Mouse (Mus musculus): ENCODE results near the gene Tyrobp. TPM values are rescaled to one million over a fixed set of nuclear protein-coding genes. Genes with fewer than 3 reads are reported as not detected.

Tyrobp gene
- polyA plus RNA-seq, 1 experiment from 2014 or later = 84.5 TPM

DNA sequence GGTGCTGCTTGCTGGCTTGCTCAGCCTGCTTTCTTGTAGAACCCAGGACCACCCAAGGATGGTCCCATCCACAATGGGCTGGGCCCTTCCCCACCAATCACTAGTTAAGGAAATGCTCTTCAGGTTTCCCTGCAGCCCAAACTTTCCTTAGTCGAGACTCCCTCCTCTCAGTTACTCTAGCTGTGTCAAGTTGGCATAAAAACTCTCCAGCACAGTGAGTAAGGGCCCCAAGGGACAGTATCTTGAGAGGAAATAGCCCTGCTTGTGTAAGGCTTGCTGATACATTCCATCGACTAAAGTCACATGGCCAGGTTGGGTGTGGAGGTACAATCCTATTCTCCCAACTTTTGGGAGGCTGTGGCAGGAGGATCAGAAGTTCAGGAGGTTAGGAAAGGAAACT, 16.6 kb downstream of the Tyrobp start:
- H3K36me3 ChIP-seq = no peaks in the 10 kb centered on the region
- WGBS = 41% methylated on average over 2 of the region's 2 CpGs
- no peaks in the 10 kb centered on the region for H3K4me1 ChIP-seq
- H3K4me2 ChIP-seq = no peak overlapping the region
- no peak overlapping the region for H3K27ac ChIP-seq
- H3K9ac ChIP-seq = no peak overlapping the region
- H3K9me3 ChIP-seq = no peaks in the 10 kb centered on the region
- no peak overlapping the region for H3K4me3 ChIP-seq (replicated peaks)
- ATAC-seq (ENCODE audit: insufficient read depth, low FRiP score, low read depth) = no peak
- H3K27me3 ChIP-seq (replicated peaks) = no peaks in the 10 kb centered on the region

- ATAC-seq (ENCODE audit: insufficient read depth, low FRiP score, low read depth) = peak; percentile 53; the same call in 1 of the 2 replicates
- Histone ChIP-seq H3K4me2 (no peak overlapping the region), H3K27ac (no peak overlapping the region), H3K4me1 (no peaks in the 10 kb centered on the region), H3K4me3 (replicated peaks) (no peak overlapping the region), H3K36me3 (no peaks in the 10 kb centered on the region), H3K9me3 (no peaks in the 10 kb centered on the region), H3K9ac (no peak overlapping the region), H3K27me3 (replicated peaks) (peaks cover 3% of the 10 kb centered on the region; the same call in 1 of the 2 replicates)
- WGBS = 3% methylated on average over 3 of the region's 3 CpGs
Observed at GRCm38 (mm10) chr7:30431793-30432192, 18.2 kb downstream of the Tyrobp start.

GRCm38 (mm10) chr7:30434238-30434637, 20.7 kb downstream of the Tyrobp start:
- no peak for ATAC-seq (ENCODE audit: insufficient read depth, low FRiP score, low read depth)
- H3K9ac ChIP-seq = no peak overlapping the region

DNA sequence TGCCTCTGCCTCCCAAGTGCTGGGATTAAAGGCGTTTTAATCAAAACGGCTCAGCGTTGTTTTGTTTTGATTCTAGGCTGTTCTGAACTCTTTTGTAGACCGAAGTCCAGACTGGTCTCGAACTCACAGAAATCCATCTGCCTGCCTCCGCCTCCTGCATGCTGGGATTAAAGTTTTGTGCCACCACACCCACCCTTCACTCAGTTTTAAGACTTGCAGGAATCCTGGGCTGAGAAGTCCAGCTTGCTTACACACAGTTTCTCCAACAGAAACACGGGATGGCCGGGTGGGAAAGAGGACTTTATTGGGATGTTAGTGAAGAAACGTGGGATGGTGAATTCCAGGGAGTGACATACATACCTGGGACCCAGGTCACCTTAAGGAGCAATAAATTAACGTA, 21.1 kb downstream of the Tyrobp start:
- Histone ChIP-seq H3K4me2 (no peak overlapping the region), H3K9me3 (no peaks in the 10 kb centered on the region), H3K27ac (no peak overlapping the region), H3K4me3 (replicated peaks) (no peak overlapping the region), H3K36me3 (no peaks in the 10 kb centered on the region), H3K27me3 (replicated peaks) (peaks cover 4% of the 10 kb centered on the region; the same call in 1 of the 2 replicates), H3K4me1 (no peaks in the 10 kb centered on the region), H3K9ac (no peak overlapping the region)
- no peak for ATAC-seq (ENCODE audit: insufficient read depth, low FRiP score, low read depth)
- 64% methylated on average over 10 of the region's 10 CpGs for WGBS

More at GRCm38 (mm10) chr7:30434238-30434637, 20.7 kb downstream of the Tyrobp start:
- H3K27ac ChIP-seq = no peak overlapping the region
- H3K9me3 ChIP-seq = no peaks in the 10 kb centered on the region
- no peaks in the 10 kb centered on the region for H3K4me1 ChIP-seq
- no peak overlapping the region for H3K4me2 ChIP-seq
- H3K36me3 ChIP-seq = no peaks in the 10 kb centered on the region
- WGBS = 4% methylated on average over 10 of the region's 10 CpGs
- peaks cover 4% of the 10 kb centered on the region; the same call in 1 of the 2 replicates for H3K27me3 ChIP-seq (replicated peaks)
- no peak overlapping the region for H3K4me3 ChIP-seq (replicated peaks)

- ATAC-seq (ENCODE audit: insufficient read depth, low FRiP score, low read depth) = no peak
- H3K9ac ChIP-seq = no peak overlapping the region
- H3K27me3 ChIP-seq (replicated peaks) = peaks cover 4% of the 10 kb centered on the region; the same call in 1 of the 2 replicates
- H3K9me3 ChIP-seq = no peaks in the 10 kb centered on the region
- H3K36me3 ChIP-seq = no peaks in the 10 kb centered on the region
- no peak overlapping the region for H3K27ac ChIP-seq
- H3K4me2 ChIP-seq = no peak overlapping the region
- H3K4me1 ChIP-seq = no peaks in the 10 kb centered on the region
- no peak overlapping the region for H3K4me3 ChIP-seq (replicated peaks)
- WGBS = 42% methylated on average over 9 of the region's 9 CpGs
Observed at GRCm38 (mm10) chr7:30435156-30435555, 21.6 kb downstream of the Tyrobp start.

DNA sequence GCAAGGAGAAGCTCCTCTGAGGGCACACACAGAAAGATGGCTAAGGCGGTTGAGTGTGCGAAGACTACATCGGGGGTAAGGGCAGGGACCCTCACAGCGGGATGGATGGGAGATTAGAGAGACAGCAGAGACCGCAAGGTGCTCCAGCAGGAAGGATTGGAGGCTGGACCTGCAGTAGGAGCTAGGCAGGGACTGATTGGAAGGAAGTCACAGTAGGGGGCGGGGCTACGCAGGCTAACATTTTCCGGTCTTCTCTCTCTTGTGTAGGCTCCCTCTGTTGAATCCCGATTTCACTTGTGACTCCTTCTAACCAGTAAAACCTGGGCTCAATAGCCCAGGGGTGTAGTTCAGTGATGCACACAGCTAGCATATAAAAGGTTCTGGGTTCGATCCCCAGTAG, 23.3 kb downstream of the Tyrobp start:
- H3K4me2 ChIP-seq = no peak overlapping the region
- H3K9me3 ChIP-seq = no peaks in the 10 kb centered on the region
- H3K27ac ChIP-seq = no peak overlapping the region
- H3K4me3 ChIP-seq (replicated peaks) = no peak overlapping the region
- WGBS = 22% methylated on average over 10 of the region's 10 CpGs
- H3K9ac ChIP-seq = no peak overlapping the region
- no peaks in the 10 kb centered on the region for H3K4me1 ChIP-seq
- ATAC-seq (ENCODE audit: insufficient read depth, low FRiP score, low read depth) = no peak
- H3K27me3 ChIP-seq (replicated peaks) = peaks cover 4% of the 10 kb centered on the region; the same call in 1 of the 2 replicates
- H3K36me3 ChIP-seq = no peaks in the 10 kb centered on the region

DNA sequence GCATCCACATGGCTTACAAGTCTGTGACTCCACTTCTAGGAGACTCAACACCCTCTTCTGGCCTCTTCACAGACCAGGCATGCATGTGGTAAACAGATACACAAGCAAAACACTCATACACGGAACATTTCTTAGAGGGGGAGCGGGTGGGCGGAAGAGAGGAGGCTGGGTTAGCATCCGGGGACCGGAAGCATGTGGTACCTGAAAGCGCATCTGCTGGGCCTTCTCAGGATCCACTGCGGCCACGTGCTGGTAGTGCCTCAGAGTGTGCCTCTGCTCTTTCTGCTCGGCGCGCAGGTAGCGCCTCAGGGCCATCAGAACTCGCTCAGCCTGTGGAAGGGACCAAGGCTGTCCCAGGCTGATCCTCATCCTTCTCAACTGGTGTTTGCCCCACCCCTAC, 26.2 kb downstream of the Tyrobp start:
- 79% methylated on average over 13 of the region's 13 CpGs for WGBS

DNA sequence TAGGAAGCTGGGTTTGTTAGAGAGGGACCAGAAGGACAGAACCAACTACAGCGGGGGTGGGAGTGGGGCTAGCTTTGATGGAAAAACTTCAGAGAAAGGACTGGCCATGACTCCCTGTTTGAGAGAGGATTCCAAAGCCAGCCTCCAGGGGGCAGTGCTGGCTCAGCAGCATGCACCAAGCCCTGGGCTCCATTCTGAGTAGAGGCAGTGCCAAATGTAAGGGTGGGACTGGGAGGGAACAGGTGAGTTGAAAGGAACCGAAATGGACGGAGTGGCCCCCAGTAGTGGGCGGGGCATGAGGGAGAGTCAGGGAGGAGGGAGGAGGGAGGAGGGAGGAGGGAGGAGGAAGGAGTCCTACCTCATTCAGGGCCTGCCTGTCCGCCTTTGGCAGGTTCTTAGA, 27.1 kb downstream of the Tyrobp start:
- Histone ChIP-seq H3K27ac (no peak overlapping the region), H3K4me3 (replicated peaks) (no peak overlapping the region), H3K4me1 (peaks cover 13% of the 10 kb centered on the region), H3K27me3 (replicated peaks) (peaks cover 19% of the 10 kb centered on the region), H3K4me2 (no peak overlapping the region), H3K36me3 (no peaks in the 10 kb centered on the region), H3K9me3 (no peaks in the 10 kb centered on the region), H3K9ac (no peak overlapping the region)
- WGBS = 16% methylated on average over 5 of the region's 5 CpGs
- no peak for ATAC-seq (ENCODE audit: insufficient read depth, low FRiP score, low read depth)

More for the DNA sequence above, 26.2 kb downstream of the Tyrobp start:
- Histone ChIP-seq H3K36me3 (no peaks in the 10 kb centered on the region), H3K4me1 (peaks cover 8% of the 10 kb centered on the region), H3K4me2 (no peak overlapping the region), H3K4me3 (replicated peaks) (no peak overlapping the region), H3K27me3 (replicated peaks) (peaks cover 16% of the 10 kb centered on the region), H3K9me3 (no peaks in the 10 kb centered on the region), H3K9ac (no peak overlapping the region), H3K27ac (no peak overlapping the region)
- no peak for ATAC-seq (ENCODE audit: insufficient read depth, low FRiP score, low read depth)

GRCm38 (mm10) chr7:30443696-30444095, 30.1 kb downstream of the Tyrobp start:
- peaks cover 13% of the 10 kb centered on the region for H3K4me1 ChIP-seq
- no peak overlapping the region for H3K27ac ChIP-seq
- H3K27me3 ChIP-seq (replicated peaks) = peaks cover 20% of the 10 kb centered on the region; the same call in 1 of the 2 replicates
- 19% methylated on average over 9 of the region's 9 CpGs for WGBS
- H3K4me3 ChIP-seq (replicated peaks) = peak overlapping the region; percentile 65; the same call in 1 of the 2 replicates
- no peaks in the 10 kb centered on the region for H3K36me3 ChIP-seq
- no peaks in the 10 kb centered on the region for H3K9me3 ChIP-seq
- H3K9ac ChIP-seq = no peak overlapping the region
- ATAC-seq (ENCODE audit: insufficient read depth, low FRiP score, low read depth) = no peak
- peak overlapping the region; percentile 95 for H3K4me2 ChIP-seq

DNA sequence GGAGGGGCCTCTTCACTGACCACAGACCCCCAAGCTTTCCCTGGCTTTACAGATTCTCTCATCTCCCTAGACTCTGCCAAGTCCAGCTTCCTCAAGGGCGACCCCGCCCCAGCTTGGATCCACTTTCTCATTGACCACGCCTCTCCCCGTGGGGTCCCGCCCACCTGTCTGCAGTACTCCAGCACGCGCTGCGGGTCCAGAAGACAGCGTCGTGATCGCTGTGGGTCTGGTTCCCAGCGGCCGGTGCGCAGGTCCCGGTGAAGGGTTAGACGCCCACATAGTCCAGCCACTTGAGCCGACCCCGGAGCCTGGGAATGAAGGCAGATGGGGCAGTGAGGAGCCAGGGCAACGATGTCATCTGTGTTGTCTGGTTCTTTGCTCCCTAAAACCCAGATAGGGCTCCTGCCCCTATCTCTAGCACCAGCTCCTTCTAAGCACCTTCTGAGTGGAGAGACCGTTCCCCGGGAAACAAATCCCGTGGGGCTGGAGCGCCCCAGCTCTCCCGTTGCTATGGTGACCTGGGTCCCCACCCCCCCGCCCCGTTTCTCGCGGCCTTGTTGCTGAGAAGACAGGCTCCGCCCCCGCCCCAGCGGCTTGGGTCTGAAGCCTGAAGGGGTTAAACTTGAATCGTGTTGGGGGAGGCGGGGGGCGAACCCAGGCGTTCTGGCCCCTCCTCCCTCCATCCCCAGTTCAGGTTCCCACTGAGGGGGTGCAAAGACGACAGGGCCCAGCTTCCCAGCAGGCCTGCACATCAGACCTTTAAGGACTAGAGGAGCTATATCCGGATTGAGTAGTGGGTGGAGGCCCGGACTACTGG, 30.8 kb downstream of the Tyrobp start:
- H3K4me1 ChIP-seq = peaks cover 13% of the 10 kb centered on the region
- 0 out of 2 replicates have a peak overlapping the region, but pooled peaks have one; percentile 9 for H3K9ac ChIP-seq
- ATAC-seq (ENCODE audit: insufficient read depth, low FRiP score, low read depth) = peak; percentile 45; the same call in 1 of the 2 replicates
- peak overlapping the region; percentile 65 for H3K4me3 ChIP-seq (replicated peaks)
- H3K36me3 ChIP-seq = no peaks in the 10 kb centered on the region
- peak overlapping the region; percentile 95 for H3K4me2 ChIP-seq
- H3K9me3 ChIP-seq = no peaks in the 10 kb centered on the region
- under 1% methylated on average over 38 of the region's 38 CpGs for WGBS
- H3K27me3 ChIP-seq (replicated peaks) = peaks cover 20% of the 10 kb centered on the region; the same call in 1 of the 2 replicates
- H3K27ac ChIP-seq = no peak overlapping the region

GRCm38 (mm10) chr7:30444971-30445751, 31.6 kb downstream of the Tyrobp start, which contains the start of gene Aplp1:
Gene Aplp1, minus strand, starts transcription at chr7:30445535.
- no peak within 1 kb of the TSS for H3K27ac ChIP-seq
- WGBS = under 1% methylated on average over 71 of the region's 72 CpGs
- peak within 1 kb of the TSS; percentile 65 for H3K4me3 ChIP-seq (replicated peaks)
- no peaks in the 10 kb centered on the region for H3K36me3 ChIP-seq
- H3K4me1 ChIP-seq = peaks cover 13% of the 10 kb centered on the region
- peaks cover 20% of the 10 kb centered on the region; the same call in 1 of the 2 replicates for H3K27me3 ChIP-seq (replicated peaks)
- H3K4me2 ChIP-seq = peak within 1 kb of the TSS; percentile 95
- ATAC-seq (ENCODE audit: insufficient read depth, low FRiP score, low read depth) = peak; percentile 67; the same call in 1 of the 2 replicates
- no peaks in the 10 kb centered on the region for H3K9me3 ChIP-seq
- H3K9ac ChIP-seq = peak within 1 kb of the TSS; percentile 48
